Mouse (Mus musculus) thymus, adult 18-20 months (tissue): Measurements from ENCODE around the gene Kcnb1.

Experiments
- DNase-seq, 2 experiments: peaks; one replicate each; pipeline ENCODE4 v3.0.0; 2022; ENCODE audit warnings: mixed read lengths in 2 of 2

Kcnb1 gene

DNA sequence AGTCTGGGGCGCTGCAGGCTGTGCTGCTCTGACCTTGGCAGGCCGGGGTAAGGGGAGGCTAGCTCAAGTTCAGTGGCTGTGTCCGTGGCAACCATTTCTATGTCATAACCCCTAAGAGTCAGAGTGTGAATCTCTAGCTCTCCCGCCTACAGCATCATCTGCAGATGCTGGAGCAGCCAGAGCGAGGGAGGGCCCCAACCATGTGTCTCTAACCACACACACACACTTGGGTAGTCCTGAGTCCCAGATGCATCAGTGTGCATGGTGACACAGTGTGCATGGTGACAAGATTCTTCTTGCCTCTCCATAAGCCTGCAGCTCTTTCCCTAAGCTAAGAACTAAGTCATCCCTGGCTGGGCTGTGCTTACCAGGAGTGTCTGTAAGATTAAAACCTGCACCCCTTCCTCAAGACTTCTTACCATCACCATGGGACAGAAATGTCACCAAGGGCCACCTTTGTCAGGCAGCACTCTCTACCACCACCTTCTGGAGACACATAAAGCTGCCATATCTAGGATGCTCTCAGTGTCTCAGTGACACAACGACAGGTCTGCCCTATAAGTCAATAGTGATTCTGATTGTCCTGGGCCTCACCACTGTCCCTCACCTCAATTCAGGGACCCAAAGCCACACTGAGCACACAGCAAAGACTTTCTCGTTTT, 13.7 kb upstream of the Kcnb1 start:
- DNase-seq: no peak

DNA sequence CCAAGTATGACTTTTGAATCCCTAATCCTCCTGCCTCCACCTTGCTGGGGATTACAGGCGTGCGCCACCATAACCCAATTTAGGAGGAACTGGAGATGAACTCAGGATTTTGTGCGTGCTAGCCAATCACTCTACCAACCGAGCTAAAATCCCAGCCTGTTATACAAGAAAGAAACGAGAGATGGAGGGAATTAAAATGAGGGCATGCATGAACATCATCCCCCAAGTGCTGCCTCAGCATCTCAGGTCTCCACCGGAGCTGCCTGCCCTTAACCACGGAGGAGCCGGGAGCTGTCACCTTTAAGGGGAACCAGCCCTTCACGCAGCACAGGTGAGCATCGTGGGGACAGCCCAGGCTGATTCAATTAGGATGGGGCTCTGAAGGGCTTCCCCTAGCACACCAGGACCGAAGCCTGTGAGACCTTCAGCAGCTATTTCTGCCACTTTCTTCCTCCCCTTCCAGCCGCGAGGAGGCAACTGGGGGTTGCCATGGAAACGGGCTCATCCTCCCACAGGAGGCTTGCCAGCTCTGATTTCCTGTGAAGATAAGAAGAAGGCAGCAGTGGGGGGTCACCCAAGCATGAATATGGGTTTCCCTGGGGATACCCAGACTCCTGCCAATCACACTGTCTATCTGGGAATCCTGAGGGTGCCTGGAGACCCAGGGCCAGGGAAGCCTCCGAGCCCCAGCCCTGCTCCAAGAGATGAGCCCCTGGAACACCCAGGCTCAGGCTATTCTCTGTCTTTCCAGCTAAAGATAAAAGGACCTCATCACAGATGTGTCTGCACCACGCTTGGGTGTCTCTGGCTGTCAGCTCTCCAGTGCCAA, 11.7 kb upstream of the Kcnb1 start:
- DNase-seq: peak in 1 of 2 experiments; percentile 9

DNA sequence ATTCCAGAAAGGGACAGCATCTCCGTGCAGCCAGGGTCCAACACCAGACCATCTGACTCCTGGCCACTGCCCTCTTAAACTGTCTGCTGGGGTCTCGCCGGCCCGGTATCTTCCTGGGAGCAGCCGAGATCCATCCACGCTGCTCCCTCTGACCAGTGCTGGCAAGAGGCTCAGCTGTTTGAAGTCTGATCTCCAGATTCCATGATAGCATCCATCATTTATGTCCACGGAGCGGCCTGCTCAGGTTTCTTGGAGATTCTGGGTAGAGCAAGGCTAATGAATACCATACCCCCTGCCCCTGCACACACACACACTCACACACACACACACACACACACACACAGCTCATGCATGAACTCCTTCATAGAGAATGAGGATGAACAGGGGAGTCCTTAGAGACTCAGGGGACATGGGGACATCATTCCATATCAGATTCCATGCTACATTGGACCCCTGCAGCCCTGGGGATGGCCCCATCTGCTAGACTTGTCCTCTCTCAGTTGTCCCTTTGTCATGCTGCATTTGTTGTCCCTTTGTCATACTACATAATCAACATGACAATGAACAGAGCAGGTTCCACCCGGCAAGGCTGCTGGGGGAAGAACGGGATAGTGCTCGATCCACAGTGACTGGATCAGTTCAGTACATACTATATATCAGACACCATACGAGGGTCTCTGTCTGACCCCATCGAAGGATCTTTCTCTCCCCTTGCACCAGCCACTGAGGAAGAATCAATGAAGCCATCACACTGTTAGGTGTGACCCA, 8.9 kb upstream of the Kcnb1 start:
- no peak for DNase-seq

DNA sequence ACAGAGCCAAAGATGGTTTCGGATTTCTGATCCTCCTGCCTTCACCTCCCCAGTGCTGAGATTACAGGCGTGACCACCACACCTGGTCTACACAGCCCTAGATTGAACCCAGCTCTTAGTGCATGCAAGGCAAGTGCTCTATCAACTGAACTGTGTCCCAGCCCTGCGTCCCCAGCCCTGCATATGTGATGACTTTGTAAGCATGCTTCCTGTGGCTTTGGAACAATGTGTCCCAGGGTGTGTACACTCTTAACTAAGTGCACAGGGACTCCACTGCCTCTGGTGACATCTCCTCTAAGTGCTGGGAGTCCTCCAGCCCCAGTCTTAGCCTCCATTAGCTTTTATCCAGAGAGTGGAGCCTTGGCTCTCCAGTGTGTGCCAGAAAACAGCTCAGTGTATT, 3.4 kb upstream of the Kcnb1 start:
- no peak for DNase-seq

DNA sequence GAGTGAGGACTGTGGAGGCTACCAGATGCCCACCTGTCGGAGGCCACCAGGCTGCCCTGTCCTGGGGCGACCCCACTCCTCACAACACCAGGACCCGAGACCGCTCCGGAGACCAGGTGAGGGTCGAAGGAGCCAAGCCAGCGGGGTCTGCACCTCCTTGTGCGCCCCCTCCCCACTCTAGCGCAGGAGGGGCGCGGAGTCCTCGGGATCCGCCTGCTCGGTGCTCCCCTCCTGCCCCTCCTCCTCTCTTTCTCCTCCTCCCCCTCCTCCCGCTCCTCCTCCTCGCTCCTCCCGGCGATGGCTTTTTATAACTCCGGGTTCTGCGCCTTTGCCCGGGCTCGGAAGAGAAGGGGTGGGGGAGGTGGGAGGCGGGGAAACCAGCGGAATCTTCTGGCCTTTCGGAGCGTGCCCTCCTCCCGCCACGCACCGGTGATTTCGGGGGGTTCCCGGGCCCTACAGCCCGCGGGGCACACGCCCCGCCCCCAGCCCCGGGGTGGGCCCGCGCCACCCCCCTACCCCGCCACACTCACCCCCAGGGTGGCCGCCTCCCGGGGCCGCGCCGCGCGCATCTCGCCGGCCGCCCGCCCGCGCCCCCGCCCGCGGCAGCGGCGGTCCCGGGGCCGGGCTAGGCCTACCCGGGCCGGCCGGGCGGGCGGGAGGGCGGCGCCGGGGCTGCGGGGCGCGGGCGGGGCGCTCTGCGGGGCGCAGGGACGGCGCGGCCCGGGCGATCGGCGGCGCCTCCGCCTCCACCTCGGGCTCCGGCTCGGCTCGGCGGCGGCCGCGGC, 472 bp downstream of the Kcnb1 start:
- no peak for DNase-seq

DNA sequence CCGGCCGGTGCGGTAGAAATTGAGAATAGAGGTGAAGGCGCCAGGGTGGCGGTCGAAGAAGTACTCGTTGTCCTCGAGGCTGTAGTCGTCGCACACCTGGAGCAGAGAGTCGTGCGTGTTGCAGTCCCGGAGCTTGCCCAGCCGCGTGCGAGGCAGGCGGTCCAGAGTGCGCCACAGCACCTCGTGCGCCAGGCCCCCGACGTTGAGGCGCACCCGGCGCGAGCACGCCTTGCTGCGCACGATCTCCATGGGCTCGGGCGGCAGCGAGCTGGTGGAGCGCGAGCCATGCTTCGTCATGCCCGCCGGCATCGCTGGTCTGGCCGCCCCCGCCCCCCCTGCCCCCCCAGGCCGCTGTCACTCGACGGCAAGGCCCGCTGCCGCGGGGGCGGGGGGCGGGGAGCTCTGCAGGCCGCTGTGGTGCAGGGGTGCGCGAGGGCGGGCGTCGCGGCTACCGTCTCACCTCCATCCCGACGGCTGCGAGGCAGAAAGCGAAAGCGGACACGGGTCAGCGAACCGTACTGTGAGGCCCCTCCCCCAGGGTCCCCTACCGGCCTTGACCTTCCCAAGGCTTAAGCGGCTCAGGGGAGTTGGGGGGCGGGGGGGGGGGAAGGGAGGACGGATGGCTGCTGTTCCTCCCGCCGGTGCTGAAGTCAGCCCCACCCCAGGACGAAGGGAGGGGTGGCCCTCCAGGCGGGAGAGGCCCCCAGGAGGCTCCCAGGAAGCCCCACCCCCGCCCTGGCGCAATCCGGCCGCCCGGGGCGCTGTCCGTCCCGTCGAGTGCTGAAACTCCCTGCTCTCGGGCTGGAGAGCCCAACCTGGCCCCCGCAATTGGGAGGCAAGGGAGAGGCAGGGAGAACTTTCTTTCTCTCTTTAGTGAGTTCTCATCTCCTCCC, 1.4 kb downstream of the Kcnb1 start:
- peak; percentile 13 to 22 for DNase-seq

DNA sequence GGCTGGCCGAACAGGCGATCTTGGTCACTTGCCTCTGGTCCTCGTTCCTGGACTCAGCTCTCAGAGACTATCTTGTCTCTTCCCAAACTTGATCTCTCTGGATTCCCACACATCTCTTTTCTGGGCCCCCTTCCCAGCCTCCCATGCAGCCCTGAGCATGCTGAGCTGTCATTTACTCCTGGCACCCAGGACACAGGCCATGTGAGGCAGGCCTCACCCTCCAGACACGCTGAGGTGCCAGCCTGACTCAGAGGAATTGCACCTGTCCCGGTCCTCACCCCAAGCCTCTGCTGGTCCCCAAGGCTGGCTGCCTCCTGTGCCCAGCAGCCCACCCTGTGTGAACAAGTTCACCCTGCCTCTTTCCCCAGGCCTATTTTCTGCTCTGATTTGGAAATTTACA, 2.8 kb downstream of the Kcnb1 start:
- DNase-seq: no peak

DNA sequence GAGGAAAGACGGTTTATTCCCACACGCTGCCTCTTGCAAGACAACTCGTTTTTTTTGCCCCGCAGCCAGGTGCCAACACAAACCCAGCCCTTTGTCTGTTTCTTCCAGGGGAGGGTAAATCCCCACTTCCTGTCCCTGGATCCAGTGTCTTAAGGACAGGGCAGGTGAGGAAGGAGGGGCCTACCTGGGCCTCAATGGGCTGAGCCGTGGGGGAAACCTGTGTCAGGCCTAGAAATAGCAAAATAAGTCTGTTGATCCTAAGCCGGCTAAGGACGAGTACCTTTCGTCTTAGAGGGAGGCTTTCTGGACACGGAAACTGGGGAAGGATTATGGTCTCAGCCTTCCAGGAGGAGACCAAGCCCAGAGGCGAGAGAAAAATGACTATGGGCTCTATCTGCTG, 3.4 kb downstream of the Kcnb1 start:
- no peak for DNase-seq

DNA sequence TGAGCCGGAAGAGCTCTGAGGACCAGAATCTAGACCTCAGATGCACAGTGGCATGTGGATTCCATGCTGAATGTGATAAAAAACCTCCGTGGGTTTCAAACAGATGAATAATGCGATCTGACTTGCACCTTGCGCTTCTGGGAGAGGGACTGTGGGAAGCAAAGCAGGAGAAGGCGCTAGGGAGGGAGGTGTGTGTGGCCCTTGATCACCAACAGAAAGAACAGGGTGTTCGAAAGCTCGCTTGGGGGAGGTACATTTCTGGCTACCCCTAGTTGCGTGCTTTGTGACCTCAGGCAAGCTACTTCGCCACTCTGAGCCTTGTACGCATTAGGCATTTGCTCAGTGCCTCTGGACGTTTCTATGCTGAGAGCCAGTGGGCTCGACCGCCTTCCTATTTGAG, 4.0 kb downstream of the Kcnb1 start:
- DNase-seq: no peak

DNA sequence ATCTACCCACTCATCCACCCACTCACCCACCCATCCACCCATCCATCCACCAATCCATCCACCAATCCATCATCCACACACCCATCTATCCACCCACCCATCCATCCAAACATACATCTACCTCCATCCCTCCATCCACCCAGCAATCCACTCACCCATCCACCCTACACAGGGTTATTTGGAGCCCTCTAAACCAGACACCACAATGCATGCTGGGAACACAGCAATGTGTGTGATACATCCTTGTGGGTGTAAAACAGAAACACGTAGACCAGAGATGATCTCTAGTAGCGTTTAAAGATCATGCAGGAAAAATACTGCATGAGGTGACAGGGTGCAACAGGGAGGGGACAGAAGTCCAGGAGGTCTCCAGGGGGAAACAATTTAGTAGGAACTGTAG, 4.5 kb downstream of the Kcnb1 start:
- no peak for DNase-seq

DNA sequence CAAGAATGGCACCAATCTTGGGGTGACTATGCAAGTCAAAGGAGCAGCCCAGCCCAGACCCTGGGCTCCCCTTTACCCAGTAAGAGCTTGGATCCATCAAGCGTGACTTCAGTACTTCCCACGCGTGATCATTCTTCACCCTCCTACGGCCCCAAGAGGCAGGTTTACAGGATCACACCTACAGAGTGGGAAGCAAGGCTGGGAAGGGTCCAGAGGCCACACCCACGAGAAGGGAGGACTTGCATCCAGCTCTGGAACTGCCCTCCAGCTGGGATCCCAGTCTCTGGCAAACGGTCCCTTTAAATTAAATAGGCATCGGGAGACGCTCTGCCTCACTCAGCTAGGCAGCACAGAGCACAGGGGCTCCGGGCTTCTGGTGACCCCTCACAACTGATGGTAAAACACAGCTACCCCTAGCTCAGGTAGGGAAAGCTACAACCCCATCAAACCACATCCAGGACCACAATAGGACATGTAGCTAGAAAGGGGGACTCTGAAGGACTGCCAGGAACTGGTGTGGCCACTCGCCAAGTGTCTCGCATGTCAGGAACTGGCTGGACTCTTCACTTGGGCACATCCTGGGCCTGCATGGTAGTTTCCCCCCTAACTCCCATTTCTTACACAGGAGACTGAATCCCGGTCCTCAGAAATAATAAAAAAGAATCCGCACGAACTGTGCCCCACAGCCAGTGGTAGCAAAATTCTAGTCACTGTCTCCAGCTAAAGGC, 8.1 kb downstream of the Kcnb1 start:
- no peak for DNase-seq

DNA sequence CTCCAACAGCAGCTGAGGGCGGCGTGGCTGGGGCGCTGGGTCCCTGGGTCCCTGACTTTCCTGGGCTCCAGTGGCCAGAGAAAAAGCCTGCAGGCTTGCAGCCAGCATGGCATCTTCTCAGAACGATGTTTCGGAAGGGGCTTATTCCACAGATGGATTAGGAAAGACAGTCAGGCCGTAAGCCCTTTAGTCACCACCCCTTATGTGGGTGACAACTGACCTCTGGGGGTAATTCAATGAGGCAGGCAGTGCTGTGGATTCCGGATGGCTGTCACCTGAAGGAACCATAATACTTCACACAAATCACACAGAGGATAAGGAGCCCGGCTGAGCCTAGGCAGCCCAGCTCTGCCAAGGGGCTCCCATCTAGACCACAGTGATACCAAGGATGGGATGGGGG, 8.9 kb downstream of the Kcnb1 start:
- no peak for DNase-seq

DNA sequence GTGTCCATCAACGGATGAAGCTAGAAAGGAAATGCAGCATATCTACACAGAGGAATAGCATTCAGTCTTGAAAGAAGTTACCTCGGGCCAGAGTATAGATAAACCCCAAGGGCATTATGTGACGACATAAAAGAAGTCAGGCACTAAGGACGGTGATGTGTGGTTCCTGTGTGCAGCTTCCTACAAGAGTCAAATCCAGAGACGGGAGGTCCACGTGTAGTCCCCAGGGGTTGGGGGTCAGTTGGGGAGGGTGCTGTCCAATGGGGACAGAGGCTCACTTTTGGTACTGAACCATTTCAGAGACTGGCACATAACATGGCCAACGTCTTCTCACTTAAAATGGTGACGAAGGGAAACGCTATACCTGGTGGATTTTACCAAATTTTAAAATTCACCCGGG, 10.7 kb downstream of the Kcnb1 start:
- DNase-seq: no peak

DNA sequence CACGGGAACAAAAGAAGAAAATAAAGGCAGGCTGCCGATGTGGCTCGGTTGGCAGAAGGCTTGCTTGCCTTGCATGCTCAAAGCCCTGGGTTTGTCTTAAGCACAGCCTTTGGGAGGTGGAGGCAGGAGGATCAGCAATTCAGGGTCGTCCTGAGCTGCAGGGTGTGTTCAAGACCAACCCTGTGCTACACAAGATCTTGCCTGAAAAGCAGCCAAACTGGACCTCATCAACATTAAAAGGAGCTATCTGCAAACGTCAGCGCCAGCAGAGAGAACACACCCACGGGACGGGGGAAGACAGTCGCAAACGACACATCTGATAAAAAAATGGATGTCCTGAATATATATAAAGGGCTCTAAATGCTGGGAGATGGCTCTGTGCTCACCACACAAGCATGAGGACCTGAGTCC, 12.7 kb downstream of the Kcnb1 start:
- no peak for DNase-seq

DNA sequence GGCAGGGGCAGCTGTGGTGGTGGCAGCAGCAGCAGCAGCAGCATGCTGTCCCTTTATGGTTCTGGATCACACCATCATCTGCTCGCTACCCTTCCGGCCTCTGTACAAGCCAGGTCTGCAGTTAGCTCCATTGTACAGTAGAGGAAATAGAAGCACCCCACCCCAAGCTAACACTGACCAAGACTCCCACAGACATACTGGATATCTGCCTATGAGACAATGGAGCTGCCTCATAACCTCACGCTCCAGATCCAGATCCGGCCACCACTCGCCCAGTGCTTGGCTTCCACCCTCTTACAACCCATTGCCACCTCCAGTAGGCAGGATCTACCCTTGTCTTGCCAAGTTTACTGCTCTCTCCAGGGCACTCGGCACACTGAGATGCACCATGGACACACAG, 14.7 kb downstream of the Kcnb1 start:
- DNase-seq: no peak

DNA sequence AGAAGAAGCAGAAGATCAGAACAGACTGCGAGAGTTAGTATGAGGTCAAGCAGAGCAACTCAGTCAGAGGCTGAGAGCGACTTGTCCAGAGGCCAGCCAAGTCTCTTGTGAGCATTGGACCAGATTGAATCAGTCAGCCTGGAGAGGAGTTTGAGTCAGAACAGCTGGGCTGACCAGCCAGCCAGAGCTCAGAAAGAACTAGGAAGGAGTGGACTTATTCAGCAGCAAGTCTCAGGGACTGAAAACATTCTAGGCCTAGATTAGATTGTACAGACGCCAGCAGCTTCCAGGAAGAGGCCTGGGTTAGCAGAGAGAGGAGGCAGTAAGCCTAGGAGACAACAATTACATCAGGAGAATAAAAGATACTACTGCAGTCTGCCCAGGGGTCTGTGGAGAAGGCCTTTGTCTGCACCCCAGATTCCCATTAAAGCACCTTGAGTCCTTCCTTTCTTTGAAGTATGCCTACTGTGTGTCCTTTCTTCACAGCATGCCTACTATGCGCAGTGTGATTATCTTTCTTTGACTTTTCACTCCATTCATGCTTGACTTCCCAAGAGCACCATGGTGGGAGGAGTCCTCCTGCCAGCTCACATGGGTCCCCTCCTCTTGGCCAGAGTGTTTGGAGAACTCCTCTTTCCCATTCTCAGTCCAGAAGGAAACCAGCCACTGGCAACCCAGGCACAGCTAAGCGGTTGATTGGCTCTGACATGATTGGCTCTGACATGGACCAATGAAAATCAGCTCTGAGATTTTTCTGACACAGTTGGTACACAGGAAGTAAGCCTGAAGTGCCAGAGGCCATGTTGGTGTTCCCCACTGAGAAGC, 16.7 kb downstream of the Kcnb1 start:
- DNase-seq: no peak

DNA sequence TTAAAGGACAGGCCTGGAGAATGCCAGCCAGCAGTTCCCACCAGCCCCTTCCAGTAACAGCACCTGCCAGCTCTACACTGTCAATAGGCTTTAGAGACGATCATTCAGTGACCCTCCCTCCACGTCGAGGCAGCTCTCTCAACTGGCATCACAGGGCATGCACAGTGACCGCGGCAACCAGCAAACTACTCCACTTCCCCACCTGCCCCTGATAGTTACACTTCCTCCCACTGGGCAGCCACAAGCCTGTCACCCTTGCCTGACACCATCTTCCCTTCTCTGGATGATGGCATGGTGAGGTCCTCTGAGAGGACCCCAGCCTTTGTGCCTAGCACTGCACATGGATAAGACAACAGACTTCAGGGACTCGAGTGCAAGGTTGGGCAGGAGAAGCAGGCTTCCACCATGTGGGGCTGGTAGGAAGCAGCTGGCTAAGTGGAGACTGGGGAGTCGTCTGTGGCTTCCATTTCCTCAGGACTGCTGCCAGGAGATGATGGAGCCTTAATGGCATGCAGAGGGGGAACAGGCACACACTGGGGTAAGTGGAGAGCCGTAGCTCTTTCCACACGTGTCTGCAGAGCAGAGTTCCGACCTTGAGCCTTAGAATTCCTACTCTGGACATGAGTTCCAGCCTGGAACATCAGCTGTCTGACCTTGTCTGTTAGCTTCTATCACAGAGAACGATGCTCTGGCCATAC, 22.3 kb downstream of the Kcnb1 start:
- no peak for DNase-seq

DNA sequence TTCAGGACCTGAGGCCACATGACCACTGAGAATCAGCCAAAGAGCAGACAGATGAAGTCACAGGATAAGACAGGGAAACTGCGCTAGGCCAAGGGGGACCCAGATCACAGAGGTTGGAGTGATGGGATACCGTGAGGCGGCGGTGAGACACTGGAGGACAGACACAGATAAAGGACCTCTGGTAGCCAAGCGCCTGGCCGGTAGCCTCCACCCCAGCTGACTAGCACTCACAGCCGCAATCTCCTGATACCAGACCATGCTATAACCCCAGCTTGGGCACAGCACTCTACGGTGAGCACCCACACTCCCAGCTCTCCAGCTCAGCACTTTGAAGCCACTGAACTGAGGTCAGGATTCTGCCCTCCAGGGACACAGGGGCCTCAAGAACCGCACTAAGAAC, 26.4 kb downstream of the Kcnb1 start:
- no peak for DNase-seq

DNA sequence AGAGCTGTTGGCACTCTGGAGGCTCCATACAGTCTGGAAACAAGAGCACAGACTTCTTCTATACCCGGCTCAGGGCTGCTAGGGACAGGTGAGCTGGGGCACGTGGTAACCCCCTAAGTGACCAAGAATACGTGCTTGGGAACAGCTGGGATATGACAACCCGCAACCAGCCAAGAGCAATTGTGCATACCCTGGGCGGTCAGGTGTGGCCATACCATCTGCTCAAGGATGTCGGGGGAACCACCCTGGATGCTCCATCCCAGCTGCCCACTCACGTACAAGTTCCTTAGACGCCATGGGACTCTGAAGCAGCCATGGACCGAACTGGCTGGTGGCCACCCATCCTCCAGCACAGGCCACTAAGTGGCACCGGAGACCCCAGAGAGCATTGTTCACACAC, 26.8 kb downstream of the Kcnb1 start:
- no peak for DNase-seq
